Mouse (Mus musculus): ENCODE measurements at regions not wholly inside any gene's neighbourhood (a gene's known extent, or its start where the extent isn't known, plus 50 kb on each side); places are given as distances from the start of the nearest gene placed in this dataset.

DNA sequence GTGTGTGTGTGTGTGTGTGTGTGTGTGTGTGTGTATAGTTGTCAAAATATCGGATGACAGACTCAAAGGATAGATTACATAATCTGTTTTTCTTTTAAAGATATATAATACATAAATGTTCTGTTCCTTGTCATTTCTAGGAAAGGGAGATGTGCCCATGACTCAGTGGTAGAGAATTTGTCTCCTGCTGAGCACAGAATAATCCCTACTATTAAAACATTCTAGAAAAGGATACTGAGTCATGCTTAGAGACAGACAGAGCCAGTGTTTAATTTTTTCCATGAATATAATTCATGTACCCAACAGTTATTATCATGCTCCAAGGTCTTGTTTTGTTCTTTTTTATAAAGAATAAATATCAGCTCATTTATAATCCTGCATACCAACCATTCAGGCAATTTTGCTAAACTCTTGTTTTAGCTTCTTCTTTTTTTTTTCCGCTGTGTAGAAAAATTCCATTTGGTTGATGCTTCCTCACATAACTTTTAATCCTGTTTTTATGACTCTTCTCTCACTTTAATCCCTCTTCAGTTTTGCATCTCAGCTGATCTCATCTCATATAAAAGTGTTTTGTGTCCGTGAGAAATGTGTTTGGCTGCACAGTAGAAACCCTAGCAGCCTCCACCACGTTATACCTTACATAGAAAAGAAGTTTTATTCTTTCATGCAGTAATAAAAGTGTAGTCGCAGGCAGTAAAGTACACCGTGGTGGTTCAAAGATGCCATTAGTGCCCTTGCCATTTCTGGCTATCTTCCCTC lies 762.3 kb downstream of the Nedd1 start:
- DNase-seq (ENCODE audit: inconsistent ontology term), result peak; percentile 92

DNA sequence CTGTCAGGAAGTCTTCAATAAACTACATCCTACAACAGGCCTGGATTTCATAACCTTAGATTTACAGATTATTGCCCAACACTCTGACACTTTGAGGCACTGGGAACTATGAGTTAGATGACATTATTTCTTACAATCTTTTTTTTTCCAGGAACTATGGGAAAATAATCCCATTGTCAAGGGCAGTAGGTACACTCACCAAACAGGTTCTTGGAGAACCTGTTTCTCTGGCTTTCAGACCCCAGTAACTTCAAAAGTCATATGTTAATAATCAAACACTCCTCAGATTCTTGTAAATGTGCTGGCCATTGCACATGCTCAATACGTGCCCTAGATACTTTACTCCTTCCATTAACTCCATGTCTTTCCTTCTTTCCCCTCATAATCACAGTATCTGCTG lies 769.1 kb downstream of the Nedd1 start:
- DNase-seq (ENCODE audit: inconsistent ontology term), result no peak

DNA sequence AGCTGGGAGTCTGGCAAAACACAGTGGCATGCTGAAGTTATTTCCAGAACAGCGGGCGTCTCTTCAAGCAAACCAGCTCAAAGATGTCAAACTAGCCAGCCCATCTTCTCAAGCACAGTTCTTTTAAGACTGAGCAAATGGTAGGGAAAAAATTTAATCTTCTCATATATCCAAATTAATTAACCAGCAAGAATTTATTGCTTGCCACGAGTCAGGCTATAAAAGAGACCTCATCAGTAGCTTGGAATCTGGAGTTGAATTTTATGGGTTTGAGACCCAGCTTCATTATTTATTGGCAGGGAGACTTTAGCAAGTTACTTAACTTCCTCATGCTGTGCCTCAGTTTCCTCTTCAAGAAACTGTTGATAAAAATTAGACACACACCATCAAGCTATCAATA lies 742.5 kb upstream of the Tmpo start:
- peak; percentile 12 for DNase-seq (ENCODE audit: inconsistent ontology term)

DNA sequence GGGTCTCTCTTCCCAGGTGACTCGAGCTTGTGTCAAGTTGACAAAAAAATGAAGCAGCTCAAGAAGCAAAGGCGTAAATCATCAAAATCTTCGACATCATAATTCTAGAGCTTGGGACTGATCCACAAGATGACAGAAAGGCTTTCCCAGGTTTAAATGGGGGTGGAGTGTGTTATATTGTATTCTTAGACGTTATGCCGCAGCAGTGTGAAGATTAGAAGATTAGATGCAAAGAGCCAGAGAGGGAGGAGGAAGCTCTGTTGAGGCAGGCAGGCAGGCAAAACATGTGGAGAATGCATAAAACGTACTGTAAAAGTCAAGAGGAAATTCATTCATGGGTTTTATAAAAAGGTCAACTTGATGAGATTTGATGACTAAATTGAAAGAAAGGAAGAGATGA lies 708.7 kb upstream of the Tmpo start:
- DNase-seq (ENCODE audit: inconsistent ontology term), result no peak

DNA sequence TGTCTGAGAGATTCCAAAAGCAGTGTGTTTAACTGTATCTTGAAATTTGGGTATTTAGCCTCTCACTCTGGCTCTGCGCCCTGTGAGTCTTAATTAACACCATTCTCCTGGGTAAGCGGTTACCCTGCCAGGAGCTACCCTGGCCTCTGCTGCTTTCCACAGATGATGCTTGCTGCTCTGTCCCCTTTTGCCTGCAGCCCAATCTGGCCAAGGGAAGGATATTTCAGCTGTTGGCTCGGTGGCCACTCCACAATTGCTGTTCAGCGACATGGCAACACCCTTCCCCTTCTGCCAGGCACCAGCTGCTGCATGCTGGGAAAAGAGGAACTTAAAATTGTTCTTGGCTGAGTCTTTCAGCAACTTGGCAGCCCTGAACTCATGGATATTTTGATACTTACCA lies 707.4 kb upstream of the Tmpo start:
- peak; percentile 59 for DNase-seq (ENCODE audit: inconsistent ontology term)

DNA sequence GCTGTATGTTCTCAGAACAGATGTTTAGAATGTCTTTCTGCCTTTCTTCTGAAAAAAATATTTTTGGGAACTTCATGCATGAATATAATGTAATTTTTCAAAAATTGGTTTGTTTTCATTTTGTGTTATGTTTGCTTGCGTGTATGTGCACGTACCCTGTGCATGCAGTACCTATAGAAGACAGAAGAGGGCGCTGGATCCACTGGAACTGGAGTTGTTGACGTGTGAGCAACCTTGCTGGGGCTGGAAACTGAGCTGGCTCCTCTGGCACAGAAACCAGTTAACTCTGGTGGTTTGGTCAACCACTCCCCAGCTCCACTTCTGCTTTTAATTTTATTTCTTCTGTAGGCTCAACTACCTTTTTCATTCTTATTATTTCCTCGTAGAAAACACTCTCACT lies 702.0 kb upstream of the Tmpo start:
- DNase-seq (ENCODE audit: inconsistent ontology term), result no peak

DNA sequence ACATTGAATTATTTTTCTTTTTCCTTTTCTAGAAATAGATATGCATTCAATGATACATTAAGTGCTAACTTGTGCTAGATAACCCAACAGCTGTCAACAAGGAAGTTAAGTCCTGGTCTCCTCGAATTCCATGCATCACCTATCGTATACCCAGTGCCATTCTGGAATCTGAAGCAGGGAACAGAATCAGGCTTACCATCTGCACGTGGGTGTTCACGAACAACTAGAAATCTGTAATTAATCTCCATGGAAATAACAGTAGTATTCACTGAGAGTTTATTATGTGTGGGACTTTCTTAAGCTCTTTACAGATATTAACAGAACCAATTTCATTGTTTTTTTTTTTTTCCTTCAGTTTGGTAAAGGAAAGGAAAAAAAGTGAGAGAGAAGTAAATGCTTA lies 701.4 kb upstream of the Tmpo start:
- DNase-seq (ENCODE audit: inconsistent ontology term), result no peak

DNA sequence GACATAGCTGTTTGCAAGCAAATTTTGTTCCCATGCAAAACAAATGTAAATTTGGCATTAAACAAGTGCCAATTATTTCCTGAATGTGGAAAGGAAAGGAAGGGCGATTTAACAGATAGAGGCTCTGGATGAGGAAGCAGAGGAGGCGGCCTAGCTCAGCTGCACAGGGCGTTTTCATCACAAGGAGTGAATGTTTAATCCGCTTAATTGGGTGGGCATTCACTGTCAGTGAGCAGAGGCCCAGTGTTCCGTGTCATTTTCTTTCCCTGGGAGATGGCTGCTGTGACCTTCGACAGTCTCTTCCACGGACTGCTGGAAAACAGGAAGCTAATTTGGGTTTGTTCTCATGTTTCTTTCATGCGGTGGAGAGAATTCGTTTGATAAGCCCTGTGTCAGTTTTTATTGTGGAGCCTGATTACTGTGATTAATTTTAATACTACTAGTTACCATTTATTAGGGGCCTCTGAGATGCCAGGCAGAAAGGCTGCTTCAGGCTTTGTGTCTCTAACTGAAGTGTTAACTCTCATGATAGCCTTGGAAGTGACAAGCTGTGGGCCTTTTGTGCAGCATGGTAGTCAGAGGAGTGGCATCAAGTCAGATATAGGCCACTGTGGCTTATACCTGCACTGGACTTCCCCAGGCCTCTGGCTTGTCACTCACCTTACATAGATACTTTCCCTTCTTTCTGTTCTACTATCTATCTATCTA lies 700.6 kb upstream of the Tmpo start:
- DNase-seq (ENCODE audit: inconsistent ontology term), result peak; percentile 16

DNA sequence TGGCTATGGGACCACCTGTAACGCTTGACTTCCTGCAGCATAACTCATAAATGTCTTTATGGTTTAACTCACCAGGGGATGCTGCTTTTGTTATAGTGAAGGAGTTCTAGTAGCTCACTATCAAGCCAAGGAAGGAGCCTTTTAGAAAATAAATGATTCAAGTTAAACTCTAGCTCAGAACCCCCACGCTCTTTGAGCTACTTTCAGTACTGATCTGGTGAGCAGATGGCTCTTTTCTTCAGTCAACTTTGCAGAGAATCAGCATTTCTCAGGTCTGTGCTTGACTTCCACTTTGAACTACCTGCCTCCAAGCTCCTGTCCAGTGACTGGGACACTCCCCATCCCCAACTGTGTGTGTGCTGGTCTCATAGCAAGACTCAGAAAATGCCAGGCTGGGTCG lies 694.3 kb upstream of the Tmpo start:
- DNase-seq (ENCODE audit: inconsistent ontology term), result no peak

DNA sequence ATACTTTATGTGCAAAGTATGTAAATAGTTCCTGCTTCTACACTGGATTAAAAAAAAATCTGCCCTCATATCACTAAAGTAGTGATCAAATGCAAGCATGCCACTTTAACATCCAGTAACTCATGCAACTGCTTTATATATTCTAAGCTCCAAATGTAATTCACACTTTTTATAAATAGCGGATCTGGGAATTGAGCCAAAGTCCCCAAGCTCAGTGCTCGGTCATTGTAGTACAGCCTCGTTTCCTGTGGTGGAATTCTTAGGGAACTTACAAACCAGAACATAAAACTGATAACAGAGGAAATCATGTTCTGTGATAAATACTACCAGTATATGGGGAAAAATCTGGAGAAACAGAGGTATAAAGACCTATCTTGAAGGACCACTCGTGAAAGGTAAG lies 690.1 kb upstream of the Tmpo start:
- no peak for DNase-seq (ENCODE audit: inconsistent ontology term)

DNA sequence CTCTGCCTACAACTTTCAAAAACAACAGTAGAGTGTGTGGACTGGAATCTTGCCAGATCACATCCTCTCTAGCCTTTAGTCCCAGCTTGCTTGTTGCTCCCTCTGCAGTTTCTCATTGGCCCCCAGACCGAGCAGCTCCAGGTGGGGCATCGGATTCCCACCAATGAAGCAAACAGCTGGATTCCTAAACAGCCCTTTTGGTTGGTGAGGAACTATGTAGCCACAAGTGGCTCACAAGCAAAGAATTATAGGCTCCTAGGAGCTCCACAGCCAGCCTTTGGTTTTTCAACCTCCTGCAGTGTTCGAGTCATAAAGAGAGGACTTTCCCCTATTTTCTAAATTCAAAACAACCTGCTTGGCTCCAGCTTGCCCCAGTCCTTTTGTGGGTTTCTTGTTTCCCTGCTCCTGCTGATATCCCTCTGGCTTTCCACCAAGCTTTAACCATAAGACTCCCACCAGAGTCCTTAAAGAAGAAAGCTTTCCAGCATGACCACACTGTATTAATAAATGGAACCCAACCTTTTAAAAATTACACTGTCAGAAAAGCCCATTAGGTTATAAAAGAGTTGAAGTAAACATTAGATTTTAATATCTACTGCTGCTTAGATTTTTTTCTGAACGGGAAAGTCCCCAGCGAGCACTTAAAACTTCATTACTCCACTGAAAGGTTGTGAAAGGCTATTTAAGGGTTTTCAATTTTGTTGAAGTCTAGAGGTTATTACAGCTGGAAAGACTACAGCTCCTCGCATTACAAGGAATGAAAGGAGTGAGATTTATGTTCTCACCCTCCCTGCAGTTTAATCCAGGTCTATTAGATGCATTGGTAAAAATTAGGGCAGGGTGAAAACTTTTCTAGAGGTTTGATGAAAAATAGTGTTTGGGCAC lies 677.8 kb upstream of the Tmpo start:
- DNase-seq (ENCODE audit: inconsistent ontology term), result peak; percentile 12

DNA sequence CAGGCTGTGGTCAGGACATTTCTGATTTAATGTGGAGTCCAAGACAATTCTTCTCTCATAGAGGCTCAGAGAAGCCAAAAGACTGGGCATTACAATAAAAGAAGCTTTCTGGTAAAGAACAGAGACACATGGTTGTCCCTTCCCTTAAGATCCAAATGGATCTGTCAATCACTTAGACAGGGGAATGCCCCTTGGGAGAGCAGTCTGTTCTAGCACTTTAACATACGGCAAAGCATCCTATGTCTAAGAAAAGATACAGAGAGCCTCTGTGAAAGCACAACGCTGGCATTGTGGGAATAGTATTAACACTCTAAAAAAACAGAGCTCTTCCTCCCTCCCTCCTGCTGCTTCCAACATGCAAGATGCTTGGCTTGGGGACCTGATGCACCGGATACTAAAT lies 646.0 kb upstream of the Tmpo start:
- no peak for DNase-seq (ENCODE audit: inconsistent ontology term)

DNA sequence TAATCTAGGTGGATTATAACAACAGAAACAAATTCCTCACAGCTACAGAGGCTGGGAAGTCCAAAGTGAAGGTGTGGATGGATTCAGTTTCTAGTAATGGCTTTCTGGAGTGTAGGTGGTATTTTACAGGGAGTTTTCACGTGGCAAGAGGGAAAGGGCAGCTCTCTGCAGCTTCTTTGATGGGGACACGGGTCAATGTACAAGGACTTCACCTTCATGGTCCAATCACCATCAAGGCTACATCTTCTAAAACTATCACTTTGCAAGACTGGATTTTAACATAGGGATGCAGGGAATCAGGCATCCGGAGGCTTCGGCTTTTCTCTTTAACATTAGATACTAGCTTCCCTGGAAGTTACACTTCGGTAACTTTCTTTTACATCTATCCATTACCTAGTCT lies 642.4 kb upstream of the Tmpo start:
- no peak for DNase-seq (ENCODE audit: inconsistent ontology term)

DNA sequence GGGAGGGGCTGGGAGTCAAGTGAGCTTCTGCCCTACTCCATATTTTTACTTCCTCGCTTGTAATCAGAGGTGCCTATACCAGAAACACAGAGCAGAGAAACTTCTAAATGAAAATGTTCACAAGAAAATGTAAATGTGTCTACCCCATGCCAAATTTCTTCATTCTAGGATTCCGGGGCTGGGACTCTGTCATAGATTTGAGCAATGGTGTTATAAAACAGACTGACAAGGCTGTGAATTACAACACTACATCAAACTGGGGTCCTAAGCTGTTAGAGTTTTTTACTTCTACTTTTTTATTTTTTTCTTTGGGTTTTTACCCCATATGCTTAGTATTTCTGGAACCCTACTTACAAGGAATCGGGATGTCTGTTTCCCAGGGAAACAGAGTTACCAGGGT lies 623.8 kb upstream of the Tmpo start:
- no peak for DNase-seq (ENCODE audit: inconsistent ontology term)

Measured in Muller cell, postnatal 12 days (primary cell).